Comparison of ENCODE assay signal across 30 mouse cellular contexts in the genomic region with DNA sequence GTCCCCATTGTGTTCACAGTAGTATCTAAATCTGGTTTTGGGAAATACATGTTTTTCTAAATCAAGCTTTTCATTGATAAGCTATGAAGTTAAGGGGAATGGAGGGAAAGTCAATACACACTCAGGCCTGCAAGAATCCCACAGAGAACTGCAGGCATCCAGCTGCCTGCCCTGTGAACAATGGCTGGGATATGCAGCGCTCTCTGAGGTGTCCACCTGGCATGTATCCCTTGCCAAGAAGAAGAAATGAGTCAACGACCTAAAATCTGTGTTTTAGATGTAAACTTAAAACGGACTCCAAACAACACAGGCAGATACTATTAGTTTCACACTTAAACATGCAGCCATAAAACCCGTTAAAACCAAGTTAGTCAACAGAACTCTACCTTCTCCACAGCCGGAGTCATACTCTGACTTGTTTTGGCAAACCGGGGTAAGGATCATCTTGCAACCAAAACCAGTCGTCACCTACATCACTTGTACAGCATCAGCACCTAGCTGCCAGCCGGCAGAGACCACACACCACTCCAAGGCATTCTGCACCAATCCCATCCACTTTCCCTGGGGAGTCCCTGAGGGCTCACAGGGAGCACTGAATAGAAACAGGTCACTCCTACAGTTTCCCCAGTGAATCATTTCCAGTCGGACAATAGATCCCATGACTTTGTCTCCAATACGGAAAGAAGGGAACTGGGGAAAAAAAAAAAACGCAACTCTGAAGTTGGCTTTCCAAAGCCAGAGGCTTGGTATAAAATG. TPM values are rescaled to one million over a fixed set of nuclear protein-coding genes. Genes with fewer than 3 reads are reported as not detected.
DNase-seq lines count a peak whose midpoint lies in the region; ATAC-seq and TF ChIP-seq lines count a peak whose summit lies in the region.
"Had no signal": no experiment of that assay in that cellular context is flagged by ENCODE, and none has a peak within 500 bp of the region (broad histone marks: within the 10 kb centered on the region; RNA-seq: fewer than 3 reads in every experiment).

No protein-coding gene starts in this region.

- H3K4me2 ChIP-seq in heart, embryonic 12.5 days = no peak overlapping the region
- H3K4me2 ChIP-seq: embryonic facial prominence, embryonic 12.5 days; embryonic facial prominence, embryonic 15.5 days; heart, embryonic 13.5 days; hindbrain, embryonic 14.5 days had no signal

- no peaks in the 10 kb centered on the region for H3K27me3 ChIP-seq in heart, embryonic 12.5 days (replicated peaks)
- H3K27me3 ChIP-seq in C2C12 (ENCODE audit: control insufficient read depth, insufficient read depth, insufficient read length) = no peaks in the 10 kb centered on the region
- no peaks in the 10 kb centered on the region for H3K27me3 ChIP-seq in Patski
- H3K27me3 ChIP-seq: embryonic facial prominence, embryonic 12.5 days; embryonic facial prominence, embryonic 15.5 days; heart, embryonic 13.5 days had no signal

- peaks cover 4% of the 10 kb centered on the region; the same call in 1 of the 2 replicates for H3K36me3 ChIP-seq in heart, embryonic 12.5 days
- H3K36me3 ChIP-seq in C2C12 (ENCODE audit: control insufficient read depth, insufficient read depth) = peaks cover 32% of the 10 kb centered on the region

- WGBS in heart, embryonic 12.5 days = 73% methylated on average over 11 of the region's 11 CpGs

- H3K79me2 ChIP-seq in C2C12 (ENCODE audit: control insufficient read depth, insufficient read depth) = peaks cover 100% of the 10 kb centered on the region

- H3K9me3 ChIP-seq in heart, embryonic 12.5 days (replicated peaks) = no peaks in the 10 kb centered on the region
- H3K9me3 ChIP-seq: embryonic facial prominence, embryonic 12.5 days; embryonic facial prominence, embryonic 15.5 days; heart, embryonic 13.5 days had no signal

- DNase-seq in heart, adult 11 months = peak; percentile 92
- DNase-seq in Patski (ENCODE audit: low read depth, low spot score) = no peak
- DNase-seq in retina, postnatal 1 day = no peak
- no peak for DNase-seq in left cerebral cortex, postnatal 36 days (ENCODE audit: low spot score in 2 of 2)
- DNase-seq in layer of hippocampus, adult 18-20 months (ENCODE audit: low spot score in 2 of 2) = no peak
- DNase-seq: adrenal gland, adult 8-10 months; adrenal gland, postnatal 36 days; B cell, adult 2 months; cerebellum, adult 11 months; cerebellum, adult 2 months; cerebellum, adult 9-11 months; cerebellum, postnatal 25 days; gastrocnemius, postnatal 10 days; heart, adult 18-20 months; heart, postnatal 14 days; heart, postnatal 4 days; kidney, adult 18-20 months; kidney, adult 9 months had no signal

- no peak overlapping the region for H3K9ac ChIP-seq in heart, embryonic 12.5 days
- H3K9ac ChIP-seq: embryonic facial prominence, embryonic 12.5 days; embryonic facial prominence, embryonic 15.5 days; heart, embryonic 13.5 days; hindbrain, embryonic 14.5 days had no signal

- peaks cover 90% of the 10 kb centered on the region for H3K79me3 ChIP-seq in C2C12 (ENCODE audit: low read depth)

- H3K4me3 ChIP-seq in heart, embryonic 12.5 days = no peak overlapping the region
- no peak overlapping the region for H3K4me3 ChIP-seq in C2C12 (ENCODE audit: insufficient read depth, poor library complexity, severe bottlenecking)
- H3K4me3 ChIP-seq: embryonic facial prominence, embryonic 12.5 days; embryonic facial prominence, embryonic 15.5 days; erythroblast, embryonic 14.5 days; heart, embryonic 13.5 days had no signal

- H3ac ChIP-seq in C2C12 (ENCODE audit: control insufficient read depth, insufficient read length, low read depth) = no peak overlapping the region

- in situ Hi-C loops in Patski (cut with MboI; ENCODE audit: low pct_unique_long_range_greater_than_20kb) = no loop called here

- intact Hi-C loops in left cerebral cortex, postnatal 36 days (cut with DNase I) = no loop called here

- no peak for TF ChIP-seq CTCF in C2C12 (IDR thresholded peaks at IDR 0.05; ENCODE audit: control insufficient read depth, insufficient read depth, insufficient read length)
- TF ChIP-seq CTCF in Patski (IDR thresholded peaks at IDR 0.05) = peak; percentile 6

- no peak overlapping the region for H3K27ac ChIP-seq in heart, embryonic 12.5 days (ENCODE audit: poor library complexity, severe bottlenecking)
- H3K27ac ChIP-seq: embryonic facial prominence, embryonic 12.5 days; embryonic facial prominence, embryonic 15.5 days; heart, embryonic 13.5 days; hindbrain, embryonic 14.5 days; hindbrain, postnatal 0 days had no signal

- no peak for ATAC-seq in heart, embryonic 12.5 days (ENCODE audit: insufficient number of reproducible peaks, low FRiP score)
- ATAC-seq in Patski = peak; percentile 72
- ATAC-seq: activated CD4-positive, CD25-positive, alpha-beta regulatory T cell, adult 4 months; forebrain, embryonic 14.5 days; hindbrain, postnatal 0 days; inflammation-experienced regulatory T-cells, adult 6 months; intestine, embryonic 16.5 days had no signal

- CTCF ChIA-PET in Patski (lab: Charles Lee) = interaction anchor here (1.2 to 1.9 kb wide), 4 partner anchors 12 to 369 kb away, joined by 3 to 7 read pairs (median 3); no protein-coding TSS in a partner anchor

- POLR2A ChIA-PET in Patski (lab: Charles Lee) = no interaction called here

- H3K4me1 ChIP-seq in heart, embryonic 12.5 days (replicated peaks) = peaks cover 35% of the 10 kb centered on the region

TF ChIP-seq in C2C12, 6 proteins besides CTCF, POLR2A, EP300 and RAD21:
- TF ChIP-seq CEBPB (IDR thresholded peaks at IDR 0.05; ENCODE audit: low read depth) (no peak), MAX (IDR thresholded peaks at IDR 0.05) (no peak), MYOD1 (IDR thresholded peaks at IDR 0.05; ENCODE audit: control insufficient read depth, insufficient read length, low read depth) (peak; percentile 42), MYOG (IDR thresholded peaks at IDR 0.05; ENCODE audit: control insufficient read depth, extremely low read depth, insufficient read length) (no peak), USF1 (IDR thresholded peaks at IDR 0.05; ENCODE audit: low read depth) (no peak)

RNA-seq across cellular contexts. Expression of gene Efnb2, which starts 16.7 kb away (rescaled TPM):
- 25.4 and 27.1 TPM in 2 replicates for polyA plus RNA-seq in heart, embryonic 12.5 days (2016; fragmentation: Nextera tagmentation; extraction: Ambion mirVana)
- 15.1 TPM for polyA plus RNA-seq in C2C12 (2012; fragmentation: generic; extraction: Trizol)
- 30.8 TPM for polyA plus RNA-seq in Patski (2021)
- 10 to 100 TPM; 68.7 to 72.0 TPM for total RNA-seq in left cerebral cortex, postnatal 36 days (2021)
- 10 to 100 TPM; 31.0 to 36.0 TPM for total RNA-seq in layer of hippocampus, adult 18-20 months (2021)

RNA-seq across cellular contexts. Expression of gene Arglu1, which starts 46.0 kb away (rescaled TPM):
- polyA plus RNA-seq in heart, embryonic 12.5 days (2016; fragmentation: Nextera tagmentation; extraction: Ambion mirVana) = 111 TPM in 2 replicates
- polyA plus RNA-seq in C2C12 (2012; fragmentation: generic; extraction: Trizol) = 20.9 TPM
- 121 TPM for polyA plus RNA-seq in Patski (2021)
- 100 to 1,000 TPM in 1 of 2 experiments, 10 to 100 TPM in 1; 74.8 to 112 TPM for total RNA-seq in left cerebral cortex, postnatal 36 days (2021)
- 100 to 1,000 TPM in 1 of 2 experiments, 10 to 100 TPM in 1; 91.4 to 101 TPM for total RNA-seq in layer of hippocampus, adult 18-20 months (2021)
